Mouse (Mus musculus) neural tube, embryonic 12.5 days (tissue): Measurements from ENCODE around the gene Gm10447. TPM values are rescaled to one million over a fixed set of nuclear protein-coding genes. Genes with fewer than 3 reads are reported as not detected.

ENCODE experiments used
- ATAC-seq: fragments of 200-750 bp; cut with Nextera tagmentation; 2 replicates; pipeline ENCODE4 v1.8.0; 2017; ENCODE audit warnings: low read depth, mild to moderate bottlenecking, moderate TSS enrichment, moderate library complexity; ENCODE audit not compliant: low FRiP score
- H3K27ac ChIP-seq: fragments of 300-500 bp; sonication (generic); 2 replicates; pipeline ENCODE4 v1.5.1; 2016
- H3K27me3 ChIP-seq: fragments of 300-500 bp; sonication (generic); replicated peaks from 2 replicates; pipeline ENCODE4 v1.6.1; 2016; ENCODE audit warnings: mild to moderate bottlenecking
- H3K36me3 ChIP-seq: fragments of 300-500 bp; sonication (generic); 2 replicates; pipeline ENCODE4 v1.6.1; 2016; ENCODE audit warnings: mild to moderate bottlenecking
- H3K4me1 ChIP-seq: fragments of 300-500 bp; sonication (generic); 2 replicates; pipeline ENCODE4 v1.6.1; 2016
- H3K4me2 ChIP-seq: fragments of 300-500 bp; sonication (generic); replicated peaks from 2 replicates; pipeline ENCODE4 v1.6.1; 2016; ENCODE audit warnings: mild to moderate bottlenecking
- H3K4me3 ChIP-seq: fragments of 300-500 bp; sonication (generic); 2 replicates; pipeline ENCODE4 v1.5.1; 2016
- H3K9ac ChIP-seq: fragments of 300-500 bp; sonication (generic); 2 replicates; pipeline ENCODE4 v1.6.1; 2016; ENCODE audit warnings: mild to moderate bottlenecking
- H3K9me3 ChIP-seq: fragments of 300-500 bp; sonication (generic); 2 replicates; pipeline ENCODE4 v1.6.1; 2016; ENCODE audit warnings: mild to moderate bottlenecking
- microRNA-seq: library from miRNA; unstranded; fragments of <30 nt; microRNA quantifications from one replicate; pipeline ENCODE4, GENCODE M21; 2017
- polyA plus RNA-seq: library from polyadenylated mRNA; unstranded; fragments of >200 nt; fragmentation: Nextera tagmentation; extraction: Ambion mirVana; gene quantifications from 2 replicates; pipeline ENCODE4 v1.2.1, GENCODE M21; 2016

The Gm10447 gene
- polyA plus RNA-seq, 1 experiment from 2014 or later: 0.13 TPM

- no peak overlapping the region for H3K4me2 ChIP-seq
- no peak overlapping the region for H3K9ac ChIP-seq
- H3K4me3 ChIP-seq: no peak overlapping the region
- H3K4me1 ChIP-seq: no peaks in the 10 kb centered on the region
- peaks cover 83% of the 10 kb centered on the region for H3K36me3 ChIP-seq
- H3K9me3 ChIP-seq: no peaks in the 10 kb centered on the region
- H3K27me3 ChIP-seq: no peaks in the 10 kb centered on the region
- ATAC-seq: no peak
- H3K27ac ChIP-seq: no peak overlapping the region
Observed at GRCm38 (mm10) chr11:53411738-53412137, 45.2 kb downstream of the Gm10447 start.

Small RNA genes lying within 50 kb of the gene (microRNA-seq; reads per million reads assigned to microRNA genes)
- gene Mir6920: not detected

Other genes starting within 250 kb of the Gm10447 start
- 85.8 and 89.0 TPM in 2 replicates for gene Hspa4, start 156.7 kb downstream of the Gm10447 start, polyA plus RNA-seq
- 16.6 and 16.7 TPM in 2 replicates for gene Zcchc10, start 132.4 kb downstream of the Gm10447 start, polyA plus RNA-seq
- 62.7 and 79.2 TPM in 2 replicates for gene Aff4, start 106.3 kb downstream of the Gm10447 start, polyA plus RNA-seq
- 0.42 TPM in 1 of 2 replicates, not detected in the other for gene Leap2, start 33.9 kb downstream of the Gm10447 start, polyA plus RNA-seq
- 607 and 637 TPM in 2 replicates for gene Uqcrq, start 26.3 kb downstream of the Gm10447 start, polyA plus RNA-seq
- 1.8 and 2.1 TPM in 2 replicates for gene Gdf9, start 26.1 kb downstream of the Gm10447 start, polyA plus RNA-seq
- 2.1 and 2.7 TPM in 2 replicates for gene Shroom1, start 95 bp upstream of the Gm10447 start, polyA plus RNA-seq
- not detected in 2 replicates for gene Gm9837, start 13.4 kb upstream of the Gm10447 start, polyA plus RNA-seq
- gene Gm9945, start 23.1 kb upstream of the Gm10447 start, polyA plus RNA-seq: not detected in 2 replicates
- 0.22 and 0.46 TPM in 2 replicates for gene Sowaha, start 23.2 kb upstream of the Gm10447 start, polyA plus RNA-seq
- gene Sept8, start 62.1 kb upstream of the Gm10447 start, polyA plus RNA-seq: 21.4 and 25.2 TPM in 2 replicates
- gene Kif3a, start 110.3 kb upstream of the Gm10447 start, polyA plus RNA-seq: 145 and 157 TPM in 2 replicates
- gene Il4, start 161.6 kb upstream of the Gm10447 start, polyA plus RNA-seq: 2.3 and 3.4 TPM in 2 replicates
- gene Il13, start 177.6 kb upstream of the Gm10447 start, polyA plus RNA-seq: not detected in 2 replicates